Mouse (Mus musculus) testis, postnatal 10 days (tissue): ENCODE data around the gene Fam171a2.
A peak's percentile ranks its signal among the peaks of the same experiment; 100 is the strongest.
"Not testable (repeated sequence)": the region's sequence is repeated elsewhere in the genome, so short reads cannot be mapped to it uniquely, and the experiment has no call there.

ENCODE experiments used
- DNase-seq: peaks from one replicate; pipeline ENCODE4 v3.0.0; 2021; ENCODE audit warnings: low spot score

Fam171a2 gene

GRCm38 (mm10) chr11:102434816-102435705, 12.4 kb downstream of the Fam171a2 start:
- no peak for DNase-seq

- peak; percentile 93 for DNase-seq
These were observed 13.1 kb downstream of the Fam171a2 start for GRCm38 (mm10) chr11:102434406-102434805.

- no peak for DNase-seq
These were observed 13.6 kb downstream of the Fam171a2 start for GRCm38 (mm10) chr11:102433866-102434265.

GRCm38 (mm10) chr11:102432896-102433295, 14.6 kb downstream of the Fam171a2 start:
- DNase-seq = no peak

GRCm38 (mm10) chr11:102432115-102432843, 15.2 kb downstream of the Fam171a2 start:
- DNase-seq = no peak

- DNase-seq = no peak
These were observed 15.8 kb downstream of the Fam171a2 start for GRCm38 (mm10) chr11:102431728-102432114.

- peak; percentile 84 for DNase-seq
These were observed 16.4 kb downstream of the Fam171a2 start for GRCm38 (mm10) chr11:102431018-102431645.

GRCm38 (mm10) chr11:102430121-102431017, 17.1 kb downstream of the Fam171a2 start, which contains the start of gene Grn:
TSS of gene Grn (plus strand) at chr11:102430315.
- peak; percentile 89 for DNase-seq

GRCm38 (mm10) chr11:102429551-102429950, 17.9 kb downstream of the Fam171a2 start:
- DNase-seq = no peak

- no peak for DNase-seq
These were observed 18.4 kb downstream of the Fam171a2 start for GRCm38 (mm10) chr11:102428981-102429540.

- no peak for DNase-seq
These were observed 21.7 kb downstream of the Fam171a2 start for GRCm38 (mm10) chr11:102425555-102426316.

GRCm38 (mm10) chr11:102424666-102425065, 22.8 kb downstream of the Fam171a2 start:
- DNase-seq = no peak

- DNase-seq = no peak
These were observed 25.9 kb downstream of the Fam171a2 start for GRCm38 (mm10) chr11:102421559-102421958.

- no peak for DNase-seq
These were observed 28.6 kb downstream of the Fam171a2 start for GRCm38 (mm10) chr11:102418887-102419286.

- DNase-seq = no peak
These were observed 30.3 kb downstream of the Fam171a2 start for GRCm38 (mm10) chr11:102417160-102417559.

GRCm38 (mm10) chr11:102415034-102415802, 32.3 kb downstream of the Fam171a2 start:
- no peak for DNase-seq

GRCm38 (mm10) chr11:102413059-102413458, 34.4 kb downstream of the Fam171a2 start:
- DNase-seq = no peak

- peak; percentile 96 for DNase-seq
These were observed 35.8 kb downstream of the Fam171a2 start for GRCm38 (mm10) chr11:102411704-102412103.

- DNase-seq = no peak
These were observed 36.4 kb downstream of the Fam171a2 start for GRCm38 (mm10) chr11:102411061-102411460.

- not testable (repeated sequence) for DNase-seq
These were observed 37.1 kb downstream of the Fam171a2 start for GRCm38 (mm10) chr11:102410345-102410744.
